Mouse (Mus musculus): ENCODE measurements at regions not wholly inside any gene's neighbourhood (a gene's known extent, or its start where the extent isn't known, plus 50 kb on each side); places are given as distances from the start of the nearest gene placed in this dataset.

GRCm38 (mm10) chr6:108910330-108910729 is 81.9 kb downstream of the Edem1 start:
- ATAC-seq (no peak), DNase-seq (no peak)
- H3K9ac ChIP-seq = no peak overlapping the region
- H3K4me2 ChIP-seq (ENCODE audit: low read depth) = no peak overlapping the region
- no peak for TF ChIP-seq CTCF (IDR thresholded peaks at IDR 0.05; ENCODE audit: low read depth)
- no peak overlapping the region for H3K27ac ChIP-seq (ENCODE audit: low read depth, low read length)
- no peaks in the 10 kb centered on the region for H3K9me3 ChIP-seq (ENCODE audit: low read length)
- WGBS = 95% methylated on average over 1 of the region's 1 CpGs
- no peaks in the 10 kb centered on the region for H3K4me1 ChIP-seq (ENCODE audit: insufficient read depth)
- H3K4me3 ChIP-seq (ENCODE audit: low read depth, low read length) = no peak overlapping the region
- H3K36me3 ChIP-seq (ENCODE audit: insufficient read depth) = no peaks in the 10 kb centered on the region
- no peaks in the 10 kb centered on the region for H3K27me3 ChIP-seq (ENCODE audit: insufficient read depth, low read length)

GRCm38 (mm10) chr6:108912539-108912938 is 84.1 kb downstream of the Edem1 start:
- Histone ChIP-seq H3K27ac (ENCODE audit: low read depth, low read length) (no peak overlapping the region), H3K9ac (no peak overlapping the region), H3K4me2 (ENCODE audit: low read depth) (no peak overlapping the region), H3K9me3 (ENCODE audit: low read length) (no peaks in the 10 kb centered on the region), H3K36me3 (ENCODE audit: insufficient read depth) (no peaks in the 10 kb centered on the region), H3K4me1 (ENCODE audit: insufficient read depth) (no peaks in the 10 kb centered on the region), H3K27me3 (ENCODE audit: insufficient read depth, low read length) (no peaks in the 10 kb centered on the region), H3K4me3 (ENCODE audit: low read depth, low read length) (no peak overlapping the region)
- DNase-seq = no peak
- WGBS = 44% methylated on average over 7 of the region's 7 CpGs
- ATAC-seq = no peak
- TF ChIP-seq CTCF (IDR thresholded peaks at IDR 0.05; ENCODE audit: low read depth) = no peak

- no peak overlapping the region for H3K27ac ChIP-seq (ENCODE audit: low read depth, low read length)
- no peak overlapping the region for H3K4me2 ChIP-seq (ENCODE audit: low read depth)
- 18% methylated on average over 2 of the region's 2 CpGs for WGBS
- no peaks in the 10 kb centered on the region for H3K9me3 ChIP-seq (ENCODE audit: low read length)
- H3K9ac ChIP-seq = no peak overlapping the region
- DNase-seq (no peak), ATAC-seq (no peak)
- no peaks in the 10 kb centered on the region for H3K4me1 ChIP-seq (ENCODE audit: insufficient read depth)
- H3K27me3 ChIP-seq (ENCODE audit: insufficient read depth, low read length) = no peaks in the 10 kb centered on the region
- H3K36me3 ChIP-seq (ENCODE audit: insufficient read depth) = no peaks in the 10 kb centered on the region
- TF ChIP-seq CTCF (IDR thresholded peaks at IDR 0.05; ENCODE audit: low read depth) = no peak
- H3K4me3 ChIP-seq (ENCODE audit: low read depth, low read length) = no peak overlapping the region
These were observed 91.0 kb downstream of the Edem1 start for GRCm38 (mm10) chr6:108919372-108919913.

- no peak overlapping the region for H3K4me3 ChIP-seq (ENCODE audit: low read depth, low read length)
- DNase-seq (no peak), ATAC-seq (no peak)
- no peaks in the 10 kb centered on the region for H3K27me3 ChIP-seq (ENCODE audit: insufficient read depth, low read length)
- no peaks in the 10 kb centered on the region for H3K9me3 ChIP-seq (ENCODE audit: low read length)
- TF ChIP-seq CTCF (IDR thresholded peaks at IDR 0.05; ENCODE audit: low read depth) = no peak
- no peaks in the 10 kb centered on the region for H3K36me3 ChIP-seq (ENCODE audit: insufficient read depth)
- H3K4me2 ChIP-seq (ENCODE audit: low read depth) = no peak overlapping the region
- 65% methylated on average over 3 of the region's 3 CpGs for WGBS
- no peak overlapping the region for H3K9ac ChIP-seq
- no peak overlapping the region for H3K27ac ChIP-seq (ENCODE audit: low read depth, low read length)
- H3K4me1 ChIP-seq (ENCODE audit: insufficient read depth) = no peaks in the 10 kb centered on the region
These were observed 92.7 kb downstream of the Edem1 start for GRCm38 (mm10) chr6:108921181-108921580.

- DNase-seq (no peak), ATAC-seq (no peak)
- Histone ChIP-seq H3K27me3 (ENCODE audit: insufficient read depth, low read length) (no peaks in the 10 kb centered on the region), H3K27ac (ENCODE audit: low read depth, low read length) (no peak overlapping the region), H3K9me3 (ENCODE audit: low read length) (no peaks in the 10 kb centered on the region), H3K36me3 (ENCODE audit: insufficient read depth) (no peaks in the 10 kb centered on the region), H3K4me3 (ENCODE audit: low read depth, low read length) (no peak overlapping the region), H3K4me2 (ENCODE audit: low read depth) (no peak overlapping the region), H3K9ac (no peak overlapping the region), H3K4me1 (ENCODE audit: insufficient read depth) (no peaks in the 10 kb centered on the region)
- 87% methylated on average over 6 of the region's 6 CpGs for WGBS
- TF ChIP-seq CTCF (IDR thresholded peaks at IDR 0.05; ENCODE audit: low read depth) = no peak
These were observed 94.1 kb downstream of the Edem1 start for GRCm38 (mm10) chr6:108922564-108922963.

GRCm38 (mm10) chr6:108928981-108929380 is 100.5 kb downstream of the Edem1 start:
- DNase-seq (no peak), ATAC-seq (no peak)
- H3K27me3 ChIP-seq (ENCODE audit: insufficient read depth, low read length) = no peaks in the 10 kb centered on the region
- H3K9ac ChIP-seq = no peak overlapping the region
- H3K4me2 ChIP-seq (ENCODE audit: low read depth) = no peak overlapping the region
- H3K27ac ChIP-seq (ENCODE audit: low read depth, low read length) = no peak overlapping the region
- no peaks in the 10 kb centered on the region for H3K9me3 ChIP-seq (ENCODE audit: low read length)
- TF ChIP-seq CTCF (IDR thresholded peaks at IDR 0.05; ENCODE audit: low read depth) = no peak
- no peaks in the 10 kb centered on the region for H3K36me3 ChIP-seq (ENCODE audit: insufficient read depth)
- H3K4me3 ChIP-seq (ENCODE audit: low read depth, low read length) = no peak overlapping the region
- no peaks in the 10 kb centered on the region for H3K4me1 ChIP-seq (ENCODE audit: insufficient read depth)

- 81% methylated on average over 5 of the region's 5 CpGs for WGBS
- no peaks in the 10 kb centered on the region for H3K4me1 ChIP-seq (ENCODE audit: insufficient read depth)
- no peaks in the 10 kb centered on the region for H3K27me3 ChIP-seq (ENCODE audit: insufficient read depth, low read length)
- H3K4me2 ChIP-seq (ENCODE audit: low read depth) = no peak overlapping the region
- no peak for TF ChIP-seq CTCF (IDR thresholded peaks at IDR 0.05; ENCODE audit: low read depth)
- H3K36me3 ChIP-seq (ENCODE audit: insufficient read depth) = no peaks in the 10 kb centered on the region
- H3K9ac ChIP-seq = no peak overlapping the region
- no peak overlapping the region for H3K27ac ChIP-seq (ENCODE audit: low read depth, low read length)
- DNase-seq (no peak), ATAC-seq (no peak)
- no peak overlapping the region for H3K4me3 ChIP-seq (ENCODE audit: low read depth, low read length)
- no peaks in the 10 kb centered on the region for H3K9me3 ChIP-seq (ENCODE audit: low read length)
These were observed 110.2 kb downstream of the Edem1 start for GRCm38 (mm10) chr6:108938646-108939045.

- no peak for TF ChIP-seq CTCF (IDR thresholded peaks at IDR 0.05; ENCODE audit: low read depth)
- H3K27ac ChIP-seq (ENCODE audit: low read depth, low read length) = no peak overlapping the region
- no peaks in the 10 kb centered on the region for H3K4me1 ChIP-seq (ENCODE audit: insufficient read depth)
- H3K9me3 ChIP-seq (ENCODE audit: low read length) = 0 out of 2 replicates have a peak, but pooled peaks cover 7% of the 10 kb centered on the region
- no peak overlapping the region for H3K9ac ChIP-seq
- H3K4me2 ChIP-seq (ENCODE audit: low read depth) = no peak overlapping the region
- no peak for ATAC-seq
- no peak for DNase-seq
- no peak overlapping the region for H3K4me3 ChIP-seq (ENCODE audit: low read depth, low read length)
- H3K27me3 ChIP-seq (ENCODE audit: insufficient read depth, low read length) = no peaks in the 10 kb centered on the region
- no peaks in the 10 kb centered on the region for H3K36me3 ChIP-seq (ENCODE audit: insufficient read depth)
These were observed 113.8 kb downstream of the Edem1 start for GRCm38 (mm10) chr6:108942288-108942687.

All from forebrain, postnatal 0 days (tissue).